Mouse (Mus musculus): ENCODE measurements at regions not wholly inside any gene's neighbourhood (a gene's known extent, or its start where the extent isn't known, plus 50 kb on each side); places are given as distances from the start of the nearest gene placed in this dataset.

DNA sequence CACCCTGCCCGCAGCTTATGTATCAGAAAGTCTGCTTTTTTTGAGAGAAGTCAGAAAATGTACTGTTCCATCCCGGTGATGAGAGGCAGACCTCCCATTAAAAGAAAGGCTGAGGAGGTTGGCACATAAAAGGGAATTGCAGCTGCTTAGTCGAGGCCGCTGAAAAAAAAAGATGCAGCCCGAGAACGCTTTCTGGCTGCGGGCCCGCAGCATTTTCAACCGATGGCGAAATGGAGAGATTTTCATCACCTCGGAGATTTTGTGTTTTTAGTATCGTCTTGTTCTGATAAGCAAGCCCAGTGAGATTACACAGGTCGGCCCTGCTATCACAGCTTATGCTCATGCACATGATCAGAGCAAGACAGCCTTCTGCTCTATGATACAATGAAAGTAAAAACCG, 145.1 kb upstream of the Frg1 start:
- Histone ChIP-seq H3K4me3 (replicated peaks in 1 of 3; ENCODE audit: low read depth in 2 of 3, low read length in 2 of 3, poor library complexity in 1 of 3) (no peak overlapping the region), H3K4me2 (ENCODE audit: insufficient read depth, low read depth, poor library complexity, severe bottlenecking) (no peak overlapping the region), H3K27me3 (replicated peaks) (no peaks in the 10 kb centered on the region), H3K4me1 (ENCODE audit: control insufficient read depth in 1 of 2, insufficient read depth in 2 of 2) (peaks cover 0 to 8% of the 10 kb centered on the region in 2 experiments; a peak in 1 of 4 replicates), H3K9me3 (replicated peaks; ENCODE audit: low read length) (no peaks in the 10 kb centered on the region), H3K79me2 (replicated peaks; ENCODE audit: control insufficient read depth, extremely low read depth, insufficient read depth, poor library complexity, severe bottlenecking) (no peaks in the 10 kb centered on the region), H3K27ac (ENCODE audit: insufficient read depth, low read depth) (no peak overlapping the region), H3K36me3 (replicated peaks in 1 of 2; ENCODE audit: control insufficient read depth in 1 of 2, insufficient read depth in 1 of 2, low read length in 1 of 2) (no peaks in the 10 kb centered on the region), H3K9ac (ENCODE audit: insufficient read depth, low read depth) (no peak overlapping the region)
- TF ChIP-seq MAX (IDR thresholded peaks at IDR 0.05; ENCODE audit: low read length) (no peak), NELFE (IDR thresholded peaks at IDR 0.05; ENCODE audit: low read depth, low read length) (no peak), HCFC1 (IDR thresholded peaks at IDR 0.05; ENCODE audit: low read depth, low read length) (no peak), ZC3H11A (IDR thresholded peaks at IDR 0.05; ENCODE audit: low read depth, low read length) (no peak), BHLHE40 (IDR thresholded peaks at IDR 0.05; ENCODE audit: low read depth, low read length) (no peak)
- no peak for DNase-seq (ENCODE audit: extremely low read depth)
- in situ Hi-C loops (cut with MboI; ENCODE audit: low pct_ligation_motif_present, low pct_unique_long_range_greater_than_20kb, low sequenced_read_pairs), result no loop called here
- dilution Hi-C loops (cut with MboI; ENCODE audit: extremely low pct_ligation_motif_present, extremely low pct_unique_long_range_greater_than_20kb, low sequenced_read_pairs), result no loop called here

DNA sequence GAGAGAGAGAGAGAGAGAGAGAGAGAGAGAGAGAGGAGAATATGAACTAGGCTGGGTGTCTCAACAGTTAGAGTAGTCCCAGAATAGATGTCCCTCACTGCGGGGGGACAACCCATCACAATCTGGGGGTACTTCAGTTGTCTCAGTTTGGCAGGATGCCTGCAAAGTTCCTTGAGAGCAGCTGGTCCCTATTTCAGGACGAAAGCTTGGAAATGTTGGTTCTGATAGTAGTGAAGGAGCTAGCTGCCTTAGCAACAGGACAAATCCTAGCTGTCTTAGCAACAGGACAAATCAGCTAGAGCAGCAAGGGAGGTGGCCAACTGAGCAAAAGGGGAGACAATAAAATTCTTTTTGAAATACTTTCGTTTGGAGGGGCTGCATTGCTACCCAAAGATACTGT, 139.9 kb upstream of the Frg1 start:
- H3K4me1 ChIP-seq (ENCODE audit: control insufficient read depth in 1 of 2, insufficient read depth in 2 of 2), result no peaks in the 10 kb centered on the region

DNA sequence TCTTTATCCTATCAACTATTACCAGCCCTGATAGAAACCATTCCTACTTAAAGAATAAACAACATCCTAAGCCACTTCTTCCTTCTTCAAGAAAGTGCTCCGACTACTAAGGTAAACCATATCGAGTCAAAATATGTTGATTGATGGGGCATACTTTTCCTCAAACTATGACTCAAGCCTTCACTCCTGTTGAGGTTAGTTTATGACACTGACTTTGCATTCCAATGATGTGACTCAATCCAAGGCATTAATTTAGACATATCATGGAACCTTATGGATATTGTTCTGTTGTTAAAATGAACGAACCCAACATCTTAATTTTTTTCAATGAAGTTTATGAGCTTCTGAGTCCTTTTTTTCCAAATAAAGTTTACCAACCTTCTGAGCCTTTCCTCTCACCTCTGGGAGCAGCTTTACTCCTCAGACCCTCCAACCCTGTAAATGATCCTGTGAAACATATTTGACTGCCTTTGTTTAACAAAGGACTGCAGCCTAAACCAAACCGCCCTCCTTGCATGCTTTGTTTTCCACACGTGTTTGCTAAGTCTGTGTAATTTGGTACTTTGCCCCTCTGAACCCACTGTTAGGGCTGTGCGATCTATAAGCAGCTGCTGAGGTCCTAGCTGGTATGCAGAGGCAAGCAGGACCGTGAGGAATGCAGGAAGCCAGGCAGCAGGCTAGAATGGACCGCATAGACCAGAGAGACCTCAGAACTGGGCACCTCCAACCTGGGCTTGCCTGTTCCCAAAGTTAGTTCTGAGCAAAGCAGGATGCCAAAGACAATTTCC, 136.1 kb upstream of the Frg1 start:
- no peaks in the 10 kb centered on the region for H3K4me1 ChIP-seq (ENCODE audit: control insufficient read depth in 1 of 2, insufficient read depth in 2 of 2)
- dilution Hi-C loops (cut with MboI; ENCODE audit: extremely low pct_ligation_motif_present, extremely low pct_unique_long_range_greater_than_20kb, low sequenced_read_pairs), result no loop called here
- in situ Hi-C loops (cut with MboI; ENCODE audit: low pct_ligation_motif_present, low pct_unique_long_range_greater_than_20kb, low sequenced_read_pairs), result no loop called here
- no peak for DNase-seq (ENCODE audit: extremely low read depth)
- H3K9ac ChIP-seq (ENCODE audit: insufficient read depth, low read depth), result no peak overlapping the region
- H3K36me3 ChIP-seq (replicated peaks in 1 of 2; ENCODE audit: control insufficient read depth in 1 of 2, insufficient read depth in 1 of 2, low read length in 1 of 2), result no peaks in the 10 kb centered on the region
- H3K79me2 ChIP-seq (replicated peaks; ENCODE audit: control insufficient read depth, extremely low read depth, insufficient read depth, poor library complexity, severe bottlenecking), result no peaks in the 10 kb centered on the region
- no peaks in the 10 kb centered on the region for H3K9me3 ChIP-seq (replicated peaks; ENCODE audit: low read length)
- H3K4me2 ChIP-seq (ENCODE audit: insufficient read depth, low read depth, poor library complexity, severe bottlenecking), result no peak overlapping the region
- TF ChIP-seq CHD2 (IDR thresholded peaks at IDR 0.05; ENCODE audit: low read length) (no peak), JUN (IDR thresholded peaks at IDR 0.05; ENCODE audit: insufficient read depth, low read depth, low read length) (no peak), TBP (conservative IDR thresholded peaks at IDR 0.05; ENCODE audit: low read depth, low read length) (no peak), EP300 (IDR thresholded peaks at IDR 0.05; ENCODE audit: low read length) (no peak), E2F4 (IDR thresholded peaks at IDR 0.05; ENCODE audit: insufficient replicate concordance, low read depth, low read length) (no peak), ZKSCAN1 (IDR thresholded peaks at IDR 0.05; ENCODE audit: borderline replicate concordance, low read depth, low read length) (no peak), TCF12 (IDR thresholded peaks at IDR 0.05; ENCODE audit: low read depth, low read length) (no peak), ELF1 (IDR thresholded peaks at IDR 0.05; ENCODE audit: low read depth, low read length) (no peak), RAD21 (IDR thresholded peaks at IDR 0.05; ENCODE audit: low read depth, low read length) (no peak), MAX (IDR thresholded peaks at IDR 0.05; ENCODE audit: low read length) (no peak)
- H3K4me3 ChIP-seq (replicated peaks in 1 of 3; ENCODE audit: low read depth in 2 of 3, low read length in 2 of 3, poor library complexity in 1 of 3), result no peak overlapping the region
- H3K27ac ChIP-seq (ENCODE audit: insufficient read depth, low read depth), result no peak overlapping the region
- H3K27me3 ChIP-seq (replicated peaks), result no peaks in the 10 kb centered on the region

More for the DNA sequence above, 139.9 kb upstream of the Frg1 start:
- Histone ChIP-seq H3K27me3 (replicated peaks) (no peaks in the 10 kb centered on the region), H3K4me2 (ENCODE audit: insufficient read depth, low read depth, poor library complexity, severe bottlenecking) (no peak overlapping the region), H3K36me3 (replicated peaks in 1 of 2; ENCODE audit: control insufficient read depth in 1 of 2, insufficient read depth in 1 of 2, low read length in 1 of 2) (no peaks in the 10 kb centered on the region), H3K79me2 (replicated peaks; ENCODE audit: control insufficient read depth, extremely low read depth, insufficient read depth, poor library complexity, severe bottlenecking) (no peaks in the 10 kb centered on the region), H3K9ac (ENCODE audit: insufficient read depth, low read depth) (no peak overlapping the region), H3K27ac (ENCODE audit: insufficient read depth, low read depth) (no peak overlapping the region), H3K4me3 (replicated peaks in 1 of 3; ENCODE audit: low read depth in 2 of 3, low read length in 2 of 3, poor library complexity in 1 of 3) (no peak overlapping the region), H3K9me3 (replicated peaks; ENCODE audit: low read length) (no peaks in the 10 kb centered on the region)
- TF ChIP-seq IRF4 (IDR thresholded peaks at IDR 0.05; ENCODE audit: low read depth, low read length) (no peak), SIN3A (IDR thresholded peaks at IDR 0.05; ENCODE audit: low read length) (no peak), E2F4 (IDR thresholded peaks at IDR 0.05; ENCODE audit: insufficient replicate concordance, low read depth, low read length) (no peak), ELF1 (IDR thresholded peaks at IDR 0.05; ENCODE audit: low read depth, low read length) (no peak), CHD1 (IDR thresholded peaks at IDR 0.05; ENCODE audit: low read depth, low read length) (no peak), HCFC1 (IDR thresholded peaks at IDR 0.05; ENCODE audit: low read depth, low read length) (no peak), TCF12 (IDR thresholded peaks at IDR 0.05; ENCODE audit: low read depth, low read length) (no peak), POLR2AphosphoS2 (IDR thresholded peaks at IDR 0.05; ENCODE audit: low read depth, low read length) (no peak)
- dilution Hi-C loops (cut with MboI; ENCODE audit: extremely low pct_ligation_motif_present, extremely low pct_unique_long_range_greater_than_20kb, low sequenced_read_pairs), result no loop called here
- no peak for DNase-seq (ENCODE audit: extremely low read depth)
- in situ Hi-C loops (cut with MboI; ENCODE audit: low pct_ligation_motif_present, low pct_unique_long_range_greater_than_20kb, low sequenced_read_pairs), result no loop called here

Data from CH12.LX (cell line).